Mouse (Mus musculus) thymus, postnatal 0 days (tissue): ENCODE measurements around the gene Gucy2d. TPM values are rescaled to one million over a fixed set of nuclear protein-coding genes. Genes with fewer than 3 reads are reported as not detected.

ENCODE experiments used
- DNase-seq: peaks from one replicate; pipeline ENCODE4 v3.0.0-alpha.2; 2015; ENCODE audit warnings: low spot score
- polyA plus RNA-seq: library from polyadenylated mRNA; unstranded; fragments of >200 nt; fragmentation: Nextera tagmentation; extraction: Ambion mirVana; gene quantifications from 2 replicates; pipeline ENCODE4 v1.2.1, GENCODE M21; 2015

The Gucy2d gene
- polyA plus RNA-seq, 1 experiment from 2014 or later, result not detected

- DNase-seq, result no peak
These were observed 71.0 kb downstream of the Gucy2d start for GRCm38 (mm10) chr7:98510961-98511958.

GRCm38 (mm10) chr7:98513251-98513650 lies 73.0 kb downstream of the Gucy2d start:
- DNase-seq, result peak; percentile 91

GRCm38 (mm10) chr7:98522576-98522975 lies 82.4 kb downstream of the Gucy2d start:
- DNase-seq, result peak; percentile 55

- peak; percentile 84 for DNase-seq
These were observed 83.0 kb downstream of the Gucy2d start for GRCm38 (mm10) chr7:98523070-98523812.

GRCm38 (mm10) chr7:98523813-98524361 lies 83.7 kb downstream of the Gucy2d start:
- peak; percentile 80 for DNase-seq

- DNase-seq, result no peak
These were observed 84.2 kb downstream of the Gucy2d start for GRCm38 (mm10) chr7:98524401-98524800.

GRCm38 (mm10) chr7:98524869-98525699 lies 84.9 kb downstream of the Gucy2d start:
- DNase-seq, result no peak

Other genes with a start within 250 kb of the Gucy2d start
- gene B3gnt6, start 240.9 kb upstream of the Gucy2d start, polyA plus RNA-seq, result 0.22 and 0.24 TPM in 2 replicates
- gene Acer3, start 119.2 kb upstream of the Gucy2d start, polyA plus RNA-seq, result 19.5 and 20.0 TPM in 2 replicates
- 3.3 and 4.1 TPM in 2 replicates for gene Tsku, start 79.1 kb upstream of the Gucy2d start, polyA plus RNA-seq
- 3.0 and 3.4 TPM in 2 replicates for gene Lrrc32, start 48.9 kb downstream of the Gucy2d start, polyA plus RNA-seq
- 12.6 and 14.9 TPM in 2 replicates for gene Emsy, start 216.4 kb downstream of the Gucy2d start, polyA plus RNA-seq